ENCODE assay signal across 8 mouse cellular contexts in genomic region chr5:30815120-30815465, GRCm38 (mm10). TPM values are rescaled to one million over a fixed set of nuclear protein-coding genes. Genes with fewer than 3 reads are reported as not detected.
DNase-seq lines count a peak whose midpoint lies in the region; ATAC-seq and TF ChIP-seq lines count a peak whose summit lies in the region.

No protein-coding gene starts in this region.

- H3K36me3 ChIP-seq in heart, embryonic 14.5 days (ENCODE audit: control insufficient read depth, insufficient read depth, low read length) = no peaks in the 10 kb centered on the region
- H3K36me3 ChIP-seq in MEL (ENCODE audit: control insufficient read depth in 1 of 2, insufficient read depth in 2 of 2, low read length in 2 of 2) = no peaks in the 10 kb centered on the region
- no peaks in the 10 kb centered on the region for H3K36me3 ChIP-seq in forebrain, embryonic 14.5 days (ENCODE audit: control insufficient read depth, insufficient read depth, low read length)

- 4% methylated on average over 7 of the region's 7 CpGs for WGBS in heart, embryonic 14.5 days
- WGBS in forebrain, embryonic 14.5 days = under 1% methylated on average over 7 of the region's 7 CpGs

- no peak for TF ChIP-seq POLR2A in MEL (IDR thresholded peaks at IDR 0.05; ENCODE audit: control insufficient read depth in 1 of 2, insufficient read depth in 1 of 2, low read depth in 1 of 2, low read length in 2 of 2, poor library complexity in 1 of 2)

- no peak for TF ChIP-seq EP300 in MEL (IDR thresholded peaks at IDR 0.05; ENCODE audit: low read depth in 1 of 2, low read length in 2 of 2)

- no peak for TF ChIP-seq RAD21 in MEL (IDR thresholded peaks at IDR 0.05; ENCODE audit: low read depth, low read length)

- peak overlapping the region; percentile 81 for H3K9ac ChIP-seq in heart, embryonic 14.5 days (ENCODE audit: low read length)
- peak overlapping the region; percentile 48 for H3K9ac ChIP-seq in MEL (ENCODE audit: control insufficient read depth, low read depth, low read length, poor library complexity, severe bottlenecking)
- H3K9ac ChIP-seq in forebrain, embryonic 14.5 days (ENCODE audit: low read length) = peak overlapping the region; percentile 92

- H3K4me2 ChIP-seq in heart, embryonic 14.5 days (ENCODE audit: low read length) = peak overlapping the region; percentile 90
- peak overlapping the region; percentile 68 for H3K4me2 ChIP-seq in forebrain, embryonic 14.5 days (ENCODE audit: low read length)

- peak overlapping the region; percentile 81 to 84 for H3K4me3 ChIP-seq in heart, embryonic 14.5 days (ENCODE audit: control insufficient read depth in 1 of 2, insufficient read depth in 1 of 2, low read depth in 1 of 2, low read length in 2 of 2)
- peak overlapping the region; percentile 37 to 55; a peak in 3 of 4 replicates for H3K4me3 ChIP-seq in MEL (ENCODE audit: control insufficient read depth in 1 of 2, insufficient read depth in 1 of 2, low read depth in 2 of 2, low read length in 2 of 2)
- H3K4me3 ChIP-seq in forebrain, embryonic 14.5 days (ENCODE audit: low read depth, low read length) = peak overlapping the region; percentile 84

- no peak; the same call in 1 of the 2 replicates for ATAC-seq in heart, embryonic 14.5 days (ENCODE audit: insufficient number of reproducible peaks, insufficient read depth, low FRiP score, low read depth)
- no peak; the same call in 1 of the 2 replicates for ATAC-seq in forebrain, embryonic 14.5 days

- H3K79me2 ChIP-seq in MEL (ENCODE audit: control insufficient read depth, insufficient read depth, low read length, poor library complexity) = no peaks in the 10 kb centered on the region

- TF ChIP-seq CTCF in MEL (IDR thresholded peaks at IDR 0.05 in 2 of 3, conservative IDR thresholded peaks at IDR 0.05 in 1 of 3; ENCODE audit: control insufficient read depth in 1 of 3, insufficient read depth in 1 of 3, low read depth in 2 of 3, low read length in 3 of 3, poor library complexity in 1 of 3, severe bottlenecking in 1 of 3) = no peak

- H3K4me1 ChIP-seq in heart, embryonic 14.5 days (ENCODE audit: control insufficient read depth in 2 of 2, insufficient read depth in 2 of 2, low read length in 2 of 2) = peaks cover 5 to 18% of the 10 kb centered on the region in 2 experiments
- H3K4me1 ChIP-seq in MEL (ENCODE audit: control insufficient read depth in 1 of 2, insufficient read depth in 2 of 2, low read length in 2 of 2) = peaks cover 3 to 12% of the 10 kb centered on the region in 2 experiments; a peak in 2 of 4 replicates
- H3K4me1 ChIP-seq in forebrain, embryonic 14.5 days (ENCODE audit: control insufficient read depth, insufficient read depth, low read length) = peaks cover 21% of the 10 kb centered on the region

- no peak for DNase-seq in heart, adult 11 months
- DNase-seq in MEL (ENCODE audit: low read depth, low spot score) = peak; percentile 27
- peak; percentile 19 for DNase-seq in forebrain, embryonic 14.5 days (ENCODE audit: low spot score)
- DNase-seq in mesoderm, embryonic 11.5 days (ENCODE audit: low read depth, low spot score) = peak; percentile 5
- DNase-seq in layer of hippocampus, postnatal 25 days (ENCODE audit: extremely low spot score in 1 of 2, low spot score in 1 of 2) = no peak
- no peak for DNase-seq in urinary bladder, postnatal 14 days (ENCODE audit: low spot score)
- DNase-seq in thymus, postnatal 4 days = no peak

- no peaks in the 10 kb centered on the region for H3K9me3 ChIP-seq in heart, embryonic 14.5 days (ENCODE audit: control insufficient read depth, low read length)
- no peaks in the 10 kb centered on the region for H3K9me3 ChIP-seq in MEL (replicated peaks; ENCODE audit: insufficient read depth, low read length)
- H3K9me3 ChIP-seq in forebrain, embryonic 14.5 days (replicated peaks; ENCODE audit: control insufficient read depth, low read length) = no peaks in the 10 kb centered on the region

- H3K27ac ChIP-seq in heart, embryonic 14.5 days (replicated peaks in 1 of 2; ENCODE audit: control insufficient read depth in 1 of 2, insufficient read depth in 1 of 2, low read depth in 2 of 2, low read length in 2 of 2) = no peak overlapping the region
- H3K27ac ChIP-seq in MEL (ENCODE audit: control insufficient read depth, low read depth, low read length) = no peak overlapping the region
- peak overlapping the region; percentile 82 for H3K27ac ChIP-seq in forebrain, embryonic 14.5 days (ENCODE audit: low read depth, low read length)

- H3K27me3 ChIP-seq in heart, embryonic 14.5 days (ENCODE audit: control insufficient read depth, insufficient read depth, low read length) = peaks cover 11% of the 10 kb centered on the region; the same call in 1 of the 2 replicates
- H3K27me3 ChIP-seq in MEL (ENCODE audit: control insufficient read depth in 1 of 2, insufficient read depth in 2 of 2, low read length in 2 of 2) = peaks cover 41 to 56% of the 10 kb centered on the region in 2 experiments
- no peaks in the 10 kb centered on the region for H3K27me3 ChIP-seq in forebrain, embryonic 14.5 days (replicated peaks; ENCODE audit: control insufficient read depth, insufficient read depth, low read length)

TF ChIP-seq in MEL, 35 proteins besides CTCF, POLR2A, EP300 and RAD21:
- TF ChIP-seq ELF1 (IDR thresholded peaks at IDR 0.05; ENCODE audit: low read depth, low read length) = no peak
- TF ChIP-seq MYC (IDR thresholded peaks at IDR 0.05; ENCODE audit: low read depth, low read length) = no peak
- no peak for TF ChIP-seq RCOR1 (IDR thresholded peaks at IDR 0.05; ENCODE audit: low read depth, low read length)
- TF ChIP-seq TCF12 (IDR thresholded peaks at IDR 0.05; ENCODE audit: low read depth, low read length) = no peak
- TF ChIP-seq SIN3A (IDR thresholded peaks at IDR 0.05; ENCODE audit: low read length) = no peak
- no peak for TF ChIP-seq MXI1 (IDR thresholded peaks at IDR 0.05; ENCODE audit: low read depth, low read length)
- no peak for TF ChIP-seq TAL1 (IDR thresholded peaks at IDR 0.05; ENCODE audit: low read length)
- TF ChIP-seq USF2 (IDR thresholded peaks at IDR 0.05; ENCODE audit: borderline replicate concordance in 1 of 2, insufficient read depth in 1 of 2, low read depth in 1 of 2, low read length in 2 of 2) = no peak
- TF ChIP-seq SMC3 (IDR thresholded peaks at IDR 0.05; ENCODE audit: low read depth, low read length) = no peak
- no peak for TF ChIP-seq POLR2AphosphoS5 (IDR thresholded peaks at IDR 0.05; ENCODE audit: borderline replicate concordance, low read depth, low read length)
- no peak for TF ChIP-seq ETS1 (IDR thresholded peaks at IDR 0.05; ENCODE audit: low read depth, low read length)

RNA-seq across cellular contexts. Expression of gene Mapre3, which starts 0.7 kb away (rescaled TPM):
- polyA plus RNA-seq in heart, embryonic 14.5 days (2014; fragmentation: Nextera tagmentation; extraction: Ambion mirVana) = 14.4 and 18.4 TPM in 2 replicates
- 0.04 TPM in 1 of 2 replicates, not detected in the other for total RNA-seq in MEL (2012; rRNA removed)
- polyA plus RNA-seq in MEL (2012; ENCODE audit: insufficient read depth in 1 of 2, insufficient read length in 2 of 2, low read depth in 1 of 2, low replicate concordance in 2 of 2, missing spikeins in 1 of 2) = under 1 TPM in 1 of 2 experiments, not detected in 1; 0.81 TPM
- 66.1 and 93.3 TPM in 2 replicates for polyA plus RNA-seq in forebrain, embryonic 14.5 days (2014; fragmentation: Nextera tagmentation; extraction: Ambion mirVana)
- total RNA-seq in layer of hippocampus, postnatal 25 days (2021) = 100 to 1,000 TPM; 230 to 250 TPM

RNA-seq across cellular contexts. Expression of gene Tmem214, which starts 52.7 kb away (rescaled TPM):
- polyA plus RNA-seq in heart, embryonic 14.5 days (2014; fragmentation: Nextera tagmentation; extraction: Ambion mirVana) = 43.7 and 48.6 TPM in 2 replicates
- total RNA-seq in MEL (2012; rRNA removed) = 41.3 and 50.5 TPM in 2 replicates
- polyA plus RNA-seq in MEL (2012; ENCODE audit: insufficient read depth in 1 of 2, insufficient read length in 2 of 2, low read depth in 1 of 2, low replicate concordance in 2 of 2, missing spikeins in 1 of 2) = 100 to 1,000 TPM; 101 to 170 TPM
- polyA plus RNA-seq in forebrain, embryonic 14.5 days (2014; fragmentation: Nextera tagmentation; extraction: Ambion mirVana) = 30.6 and 37.5 TPM in 2 replicates
- 10 to 100 TPM; 60.4 to 60.8 TPM for total RNA-seq in layer of hippocampus, postnatal 25 days (2021)

Comparison
In these comparisons a context has a peak if more than half of its experiments do, and no peak if none do; other contexts are left out.
1. DNase-seq: peak in MEL (single experiment), forebrain, embryonic 14.5 days (single experiment) and mesoderm, embryonic 11.5 days (single experiment); none in heart, adult 11 months (single experiment), layer of hippocampus, postnatal 25 days (0 of 2), urinary bladder, postnatal 14 days (single experiment) and thymus, postnatal 4 days (single experiment).
2. Peak in every context shown above with its lines, with median percentiles within 50 percentile points of each other: H3K4me3 ChIP-seq and H3K9ac ChIP-seq.